Mouse (Mus musculus): ENCODE results near the gene Bcat1.

Gene Bcat1

GRCm38 (mm10) chr6:145075548-145076224, at the start of gene Bcat1:
TSS of gene Bcat1 (minus strand) at chr6:145076184.
- in situ Hi-C loops (cut with MboI, MseI) = no loop called here

GRCm38 (mm10) chr6:145125591-145126113, 49.7 kb upstream of the Bcat1 start:
- in situ Hi-C loops (cut with MboI, MseI) = no loop called here

- in situ Hi-C loops (cut with MboI, MseI) = no loop called here
Observed at GRCm38 (mm10) chr6:145124621-145125020, 48.6 kb upstream of the Bcat1 start.

GRCm38 (mm10) chr6:145123136-145124060, 47.4 kb upstream of the Bcat1 start:
- in situ Hi-C loops (cut with MboI, MseI) = no loop called here

- in situ Hi-C loops (cut with MboI, MseI) = no loop called here
Observed at GRCm38 (mm10) chr6:145122423-145123059, 46.6 kb upstream of the Bcat1 start.

- in situ Hi-C loops (cut with MboI, MseI) = no loop called here
Observed at GRCm38 (mm10) chr6:145121590-145122420, 45.8 kb upstream of the Bcat1 start.

GRCm38 (mm10) chr6:145120787-145121589, 45.0 kb upstream of the Bcat1 start:
- in situ Hi-C loops (cut with MboI, MseI) = no loop called here

GRCm38 (mm10) chr6:145120086-145120485, 44.1 kb upstream of the Bcat1 start:
- in situ Hi-C loops (cut with MboI, MseI) = no loop called here

GRCm38 (mm10) chr6:145116098-145116672, 40.2 kb upstream of the Bcat1 start:
- in situ Hi-C loops (cut with MboI, MseI) = no loop called here

GRCm38 (mm10) chr6:145115476-145116097, 39.6 kb upstream of the Bcat1 start, which contains the start of gene Lrmp:
TSS of gene Lrmp (plus strand) at chr6:145115653.
- in situ Hi-C loops (cut with MboI, MseI) = no loop called here

- in situ Hi-C loops (cut with MboI, MseI) = no loop called here
Observed at GRCm38 (mm10) chr6:145114561-145114960, 38.6 kb upstream of the Bcat1 start.

- in situ Hi-C loops (cut with MboI, MseI) = no loop called here
Observed at GRCm38 (mm10) chr6:145112865-145113264, 36.9 kb upstream of the Bcat1 start.

GRCm38 (mm10) chr6:145110786-145111185, 34.8 kb upstream of the Bcat1 start:
- in situ Hi-C loops (cut with MboI, MseI) = no loop called here

GRCm38 (mm10) chr6:145106163-145106842, 30.3 kb upstream of the Bcat1 start:
- in situ Hi-C loops (cut with MboI, MseI) = no loop called here

GRCm38 (mm10) chr6:145105439-145105838, 29.5 kb upstream of the Bcat1 start:
- in situ Hi-C loops (cut with MboI, MseI) = no loop called here

GRCm38 (mm10) chr6:145104241-145104939, 28.4 kb upstream of the Bcat1 start:
- in situ Hi-C loops (cut with MboI, MseI) = no loop called here

GRCm38 (mm10) chr6:145100923-145101322, 24.9 kb upstream of the Bcat1 start:
- in situ Hi-C loops (cut with MboI, MseI) = no loop called here

- in situ Hi-C loops (cut with MboI, MseI) = loop anchor here (5.0 kb wide), 1 partner anchor 98 kb away; no protein-coding TSS in a partner anchor
Observed at GRCm38 (mm10) chr6:145094431-145094830, 18.4 kb upstream of the Bcat1 start.
